8 mouse cellular contexts compared by ENCODE assay signal in genomic region chr19:40513632-40514078, GRCm38 (mm10). TPM values are rescaled to one million over a fixed set of nuclear protein-coding genes. Genes with fewer than 3 reads are reported as not detected.
DNase-seq lines count a peak whose midpoint lies in the region; ATAC-seq and TF ChIP-seq lines count a peak whose summit lies in the region.

Sorbs1 (minus strand) TSS chr19:40513779.

- peak; percentile 92 for DNase-seq in ES-E14 (ENCODE audit: low read depth, low spot score)
- peak; percentile 98 for DNase-seq in cerebellum, adult 11-12 months
- peak; percentile 97 for DNase-seq in heart, postnatal 25 days (ENCODE audit: low spot score)
- peak; percentile 94 to 97 for DNase-seq in layer of hippocampus, adult 18-20 months (ENCODE audit: low spot score in 2 of 2)
- peak; percentile 93 for DNase-seq in lung, adult 2 months
- DNase-seq in thymus, adult 18-20 months = peak; percentile 95

- no peak within 1 kb of the TSS for H3K27ac ChIP-seq in ES-E14 (ENCODE audit: insufficient read depth, low read depth, low read length, poor library complexity, severe bottlenecking)
- H3K27ac ChIP-seq in forebrain, embryonic 15.5 days (replicated peaks) = peak within 1 kb of the TSS; percentile 92

- in situ Hi-C loops in ES-E14 (cut with MboI; ENCODE audit: low sequenced_read_pairs in 2 of 2, unreplicated experiment in 2 of 2) = no loop called here

- peak within 1 kb of the TSS; percentile 74 for H3K9ac ChIP-seq in ES-E14 (ENCODE audit: insufficient read depth, low read depth, low read length, poor library complexity, severe bottlenecking)
- peak within 1 kb of the TSS; percentile 77 for H3K9ac ChIP-seq in forebrain, embryonic 15.5 days (replicated peaks)

- peak within 1 kb of the TSS; percentile 77 to 98 for H3K4me3 ChIP-seq in ES-E14 (ENCODE audit: insufficient read depth in 1 of 2, low read depth in 1 of 2, low read length in 2 of 2, poor library complexity in 1 of 2, severe bottlenecking in 1 of 2)
- peak within 1 kb of the TSS; percentile 69 for H3K4me3 ChIP-seq in forebrain, embryonic 15.5 days
- H3K4me3 ChIP-seq in lung, adult 2 months (replicated peaks; ENCODE audit: extremely low read depth, low read depth, low read length) = peak within 1 kb of the TSS; percentile 65

- peaks cover 0 to 16% of the 10 kb centered on the region in 2 experiments; a peak in 2 of 4 replicates for H3K4me1 ChIP-seq in ES-E14 (ENCODE audit: control insufficient read depth in 2 of 2, insufficient read depth in 2 of 2, low read length in 2 of 2, poor library complexity in 1 of 2)
- H3K4me1 ChIP-seq in forebrain, embryonic 15.5 days = peaks cover 26% of the 10 kb centered on the region
- peaks cover 6% of the 10 kb centered on the region for H3K4me1 ChIP-seq in lung, adult 2 months (ENCODE audit: control insufficient read depth, insufficient read depth, low read length)

- under 1% methylated on average over 51 of the region's 51 CpGs for WGBS in forebrain, embryonic 15.5 days
- WGBS in lung, adult 2 months = under 1% methylated on average over 51 of the region's 51 CpGs

- no peaks in the 10 kb centered on the region for H3K9me3 ChIP-seq in ES-E14 (ENCODE audit: control insufficient read depth, insufficient read depth, low read depth, low read length)
- H3K9me3 ChIP-seq in forebrain, embryonic 15.5 days = no peaks in the 10 kb centered on the region

- no peak for TF ChIP-seq CTCF in lung, adult 2 months (IDR thresholded peaks at IDR 0.05; ENCODE audit: insufficient read depth, low read length)

- TF ChIP-seq POLR2A in lung, adult 2 months (IDR thresholded peaks at IDR 0.05; ENCODE audit: borderline replicate concordance, extremely low read depth, low read depth, low read length) = peak; percentile 92; the same call in 1 of the 2 replicates

- H3K27me3 ChIP-seq in forebrain, embryonic 15.5 days = no peaks in the 10 kb centered on the region

- ATAC-seq in forebrain, embryonic 15.5 days (replicated peaks) = peak; percentile 97
- peak; percentile 90 for ATAC-seq in neutrophil, adult 5-6 weeks (ENCODE audit: extremely low read depth, insufficient number of reproducible peaks, low FRiP score, poor library complexity, severe bottlenecking)

- intact Hi-C loops in heart, postnatal 25 days (cut with DNase I) = loop anchor here (2.0 to 5.0 kb wide), 4 partner anchors 19 to 119 kb away; no protein-coding TSS in a partner anchor

- no peaks in the 10 kb centered on the region for H3K36me3 ChIP-seq in ES-E14 (ENCODE audit: control insufficient read depth, insufficient read depth, low read length, poor library complexity, severe bottlenecking)
- no peaks in the 10 kb centered on the region for H3K36me3 ChIP-seq in forebrain, embryonic 15.5 days

- H3K4me2 ChIP-seq in forebrain, embryonic 15.5 days (replicated peaks) = peak within 1 kb of the TSS; percentile 68

TF ChIP-seq in ES-E14, 5 proteins besides CTCF, POLR2A, EP300 and RAD21:
- TF ChIP-seq ZNF384 (IDR thresholded peaks at IDR 0.05; ENCODE audit: low read depth, low read length) = no peak
- no peak; the same call in 1 of the 2 replicates for TF ChIP-seq HCFC1 (IDR thresholded peaks at IDR 0.05; ENCODE audit: borderline replicate concordance, insufficient read depth, low read length)
- no peak for TF ChIP-seq CHD2 (IDR thresholded peaks at IDR 0.05; ENCODE audit: low read depth, low read length)
- TF ChIP-seq ZC3H11A (IDR thresholded peaks at IDR 0.05; ENCODE audit: borderline replicate concordance, low read depth, low read length) = no peak
- no peak for TF ChIP-seq MAFK (IDR thresholded peaks at IDR 0.05; ENCODE audit: insufficient read depth, low read depth, low read length)

RNA-seq across cellular contexts. Expression of gene Sorbs1, which starts in this region (rescaled TPM):
- total RNA-seq in ES-E14 (2012; rRNA removed) = 12.5 and 18.0 TPM in 2 replicates
- 111 and 118 TPM in 2 replicates for polyA plus RNA-seq in forebrain, embryonic 15.5 days (2015; fragmentation: Nextera tagmentation; extraction: Ambion mirVana)
- total RNA-seq in heart, postnatal 25 days (2021) = 100 to 1,000 TPM; 604 to 684 TPM
- total RNA-seq in layer of hippocampus, adult 18-20 months (2021) = 100 to 1,000 TPM; 195 to 206 TPM
- polyA plus RNA-seq in lung, adult 2 months (2012; rRNA removed) = 26.4 and 43.4 TPM in 2 replicates
- total RNA-seq in neutrophil, adult 5-6 weeks (2017) = 9.8 and 17.2 TPM in 2 replicates

Comparison
In these comparisons a context has a peak if more than half of its experiments do, and no peak if none do; other contexts are left out.
1. RNA of gene Sorbs1 (total RNA-seq): 604 to 684 TPM in heart, postnatal 25 days and 195 to 206 TPM in layer of hippocampus, adult 18-20 months; 12.5 to 18.0 TPM in ES-E14 and 9.8 to 17.2 TPM in neutrophil, adult 5-6 weeks; every median in the first group is over 10 times any median in the second.
2. Peak in every context shown above with its lines, with median percentiles within 50 percentile points of each other: DNase-seq and H3K4me3 ChIP-seq.